Mouse (Mus musculus) limb, embryonic 13.5 days (tissue): ENCODE measurements around the gene Dohh. TPM values are rescaled to one million over a fixed set of nuclear protein-coding genes. Genes with fewer than 3 reads are reported as not detected.
A peak's percentile ranks its signal among the peaks of the same experiment; 100 is the strongest.

ENCODE experiments used
- ATAC-seq: fragments of 200-750 bp; cut with Nextera tagmentation; 2 replicates; pipeline ENCODE4 v1.8.0; 2017; ENCODE audit warnings: low read depth, moderate number of reproducible peaks, moderate TSS enrichment; ENCODE audit not compliant: low FRiP score
- H3K27ac ChIP-seq: fragments of 300-500 bp; sonication (generic); 2 replicates; pipeline ENCODE4 v1.5.1; 2015; ENCODE audit warnings: inconsistent platforms, mild to moderate bottlenecking, moderate library complexity
- H3K27me3 ChIP-seq: fragments of 300-500 bp; sonication (generic); 2 replicates; pipeline ENCODE4 v1.6.1; 2015; ENCODE audit warnings: mild to moderate bottlenecking, inconsistent platforms
- H3K36me3 ChIP-seq: fragments of 300-500 bp; sonication (generic); 2 replicates; pipeline ENCODE4 v1.6.1; 2015; ENCODE audit warnings: inconsistent platforms, mild to moderate bottlenecking, moderate library complexity
- H3K4me1 ChIP-seq: fragments of 300-500 bp; sonication (generic); 2 replicates; pipeline ENCODE4 v1.6.1; 2015; ENCODE audit warnings: inconsistent platforms
- H3K4me2 ChIP-seq: fragments of 300-500 bp; sonication (generic); replicated peaks from 2 replicates; pipeline ENCODE4 v1.6.1; 2015; ENCODE audit warnings: inconsistent platforms, mild to moderate bottlenecking, moderate library complexity
- H3K4me3 ChIP-seq: fragments of 300-500 bp; sonication (generic); 2 replicates; pipeline ENCODE4 v1.5.1; 2015; ENCODE audit warnings: moderate library complexity, mild to moderate bottlenecking, inconsistent platforms
- H3K9ac ChIP-seq: fragments of 300-500 bp; sonication (generic); 2 replicates; pipeline ENCODE4 v1.6.1; 2015; ENCODE audit warnings: mild to moderate bottlenecking, inconsistent platforms
- H3K9me3 ChIP-seq: fragments of 300-500 bp; sonication (generic); 2 replicates; pipeline ENCODE4 v1.6.1; 2016; ENCODE audit warnings: inconsistent platforms
- WGBS: fragments of 180-500 bp; shearing (Covaris S2); methylation state at CpG from one replicate; pipeline ENCODE4 v1.1.7; 2015; 5-methylcytosine and 5-hydroxymethylcytosine counted together
- polyA plus RNA-seq: library from polyadenylated mRNA; unstranded; fragments of >200 nt; fragmentation: Nextera tagmentation; extraction: Ambion mirVana; gene quantifications from 2 replicates; pipeline ENCODE4 v1.2.1, GENCODE M21; 2015

The Dohh gene
- polyA plus RNA-seq, 1 experiment from 2014 or later: 79.4 TPM

- ATAC-seq: peak; percentile 96
- WGBS: under 1% methylated on average over 46 of the region's 46 CpGs
These were observed 5.6 kb upstream of the Dohh start for GRCm38 (mm10) chr10:81378553-81379182.

DNA sequence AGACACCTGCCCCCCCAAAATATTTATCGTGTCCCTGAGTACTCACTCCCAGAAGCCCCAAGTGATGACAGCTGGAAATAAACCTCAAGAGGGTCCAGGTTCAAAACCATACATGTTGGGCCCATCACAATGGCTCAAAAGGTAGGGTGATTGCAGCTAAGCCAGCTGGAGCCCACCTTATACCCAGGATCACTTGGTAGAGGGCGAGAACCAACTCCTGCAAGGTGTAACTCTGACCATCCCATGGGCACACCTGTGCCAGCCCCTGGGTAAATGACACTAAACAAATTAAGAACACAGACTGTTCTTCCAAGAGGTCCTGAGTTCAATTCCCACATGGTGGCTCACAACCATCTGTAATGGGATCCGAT, 5.1 kb upstream of the Dohh start:
- peak overlapping the region; percentile 83 for H3K4me3 ChIP-seq
- peak overlapping the region; percentile 78 for H3K27ac ChIP-seq
- no peaks in the 10 kb centered on the region for H3K27me3 ChIP-seq
- 58% methylated on average over 3 of the region's 3 CpGs for whole genome bisulfite sequencing
- peak overlapping the region; percentile 69 for H3K4me2 ChIP-seq
- peaks cover 21% of the 10 kb centered on the region for H3K36me3 ChIP-seq
- ATAC-seq: no peak
- peak overlapping the region; percentile 59 for H3K9ac ChIP-seq
- no peaks in the 10 kb centered on the region for H3K9me3 ChIP-seq
- H3K4me1 ChIP-seq: peaks cover 30% of the 10 kb centered on the region

More at GRCm38 (mm10) chr10:81378553-81379182, 5.6 kb upstream of the Dohh start:
- Histone ChIP-seq H3K4me2 (peak overlapping the region; percentile 69), H3K4me3 (peak overlapping the region; percentile 83), H3K9me3 (no peaks in the 10 kb centered on the region), H3K36me3 (peaks cover 26% of the 10 kb centered on the region), H3K9ac (peak overlapping the region; percentile 59), H3K27ac (peak overlapping the region; percentile 78), H3K4me1 (peaks cover 30% of the 10 kb centered on the region), H3K27me3 (no peaks in the 10 kb centered on the region)

GRCm38 (mm10) chr10:81379809-81380378, 4.3 kb upstream of the Dohh start:
- H3K4me3 ChIP-seq: no peak overlapping the region; the same call in 1 of the 2 replicates
- H3K4me1 ChIP-seq: peaks cover 31% of the 10 kb centered on the region
- no peak for ATAC-seq
- H3K27ac ChIP-seq: no peak overlapping the region
- no peaks in the 10 kb centered on the region for H3K27me3 ChIP-seq
- H3K9ac ChIP-seq: no peak overlapping the region
- H3K4me2 ChIP-seq: no peak overlapping the region
- 87% methylated on average over 6 of the region's 6 CpGs for WGBS
- H3K36me3 ChIP-seq: peaks cover 15% of the 10 kb centered on the region
- no peaks in the 10 kb centered on the region for H3K9me3 ChIP-seq

- H3K27ac ChIP-seq: no peak overlapping the region
- no peak overlapping the region for H3K4me3 ChIP-seq
- WGBS: 77% methylated on average over 5 of the region's 5 CpGs
- peaks cover 27% of the 10 kb centered on the region for H3K4me1 ChIP-seq
- H3K9me3 ChIP-seq: no peaks in the 10 kb centered on the region
- H3K4me2 ChIP-seq: no peak overlapping the region
- peaks cover 14% of the 10 kb centered on the region for H3K36me3 ChIP-seq
- ATAC-seq: no peak
- H3K27me3 ChIP-seq: no peaks in the 10 kb centered on the region
- no peak overlapping the region for H3K9ac ChIP-seq
These were observed 2.2 kb upstream of the Dohh start for GRCm38 (mm10) chr10:81382039-81382438.

DNA sequence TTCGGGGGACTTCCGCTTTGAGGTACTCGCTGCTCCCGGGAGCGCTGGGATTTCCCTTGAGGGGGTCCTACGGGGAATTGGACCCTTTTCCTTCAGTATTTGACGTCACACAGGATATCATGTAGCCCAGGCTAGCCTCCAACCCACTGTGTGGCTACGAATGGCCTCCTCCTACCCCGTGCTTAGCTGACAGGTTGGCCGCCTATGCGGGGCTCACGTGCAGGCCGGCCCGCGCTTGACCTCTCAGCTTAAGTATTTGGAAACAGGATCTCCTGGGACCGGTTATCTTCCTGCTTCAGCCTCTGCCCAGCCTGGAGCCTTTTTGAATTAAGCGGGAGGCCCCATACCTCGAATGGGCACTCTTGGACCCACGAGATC, 366 bp downstream of the Dohh start:
- H3K9ac ChIP-seq: peak overlapping the region; percentile 84
- no peaks in the 10 kb centered on the region for H3K9me3 ChIP-seq
- WGBS: 1% methylated on average over 19 of the region's 19 CpGs
- H3K36me3 ChIP-seq: peaks cover 37% of the 10 kb centered on the region
- peak overlapping the region; percentile 88 for H3K4me2 ChIP-seq
- H3K4me3 ChIP-seq: peak overlapping the region; percentile 80
- peaks cover 13% of the 10 kb centered on the region for H3K4me1 ChIP-seq
- peak overlapping the region; percentile 63 for H3K27ac ChIP-seq
- peak; percentile 21; the same call in 1 of the 2 replicates for ATAC-seq
- no peaks in the 10 kb centered on the region for H3K27me3 ChIP-seq

DNA sequence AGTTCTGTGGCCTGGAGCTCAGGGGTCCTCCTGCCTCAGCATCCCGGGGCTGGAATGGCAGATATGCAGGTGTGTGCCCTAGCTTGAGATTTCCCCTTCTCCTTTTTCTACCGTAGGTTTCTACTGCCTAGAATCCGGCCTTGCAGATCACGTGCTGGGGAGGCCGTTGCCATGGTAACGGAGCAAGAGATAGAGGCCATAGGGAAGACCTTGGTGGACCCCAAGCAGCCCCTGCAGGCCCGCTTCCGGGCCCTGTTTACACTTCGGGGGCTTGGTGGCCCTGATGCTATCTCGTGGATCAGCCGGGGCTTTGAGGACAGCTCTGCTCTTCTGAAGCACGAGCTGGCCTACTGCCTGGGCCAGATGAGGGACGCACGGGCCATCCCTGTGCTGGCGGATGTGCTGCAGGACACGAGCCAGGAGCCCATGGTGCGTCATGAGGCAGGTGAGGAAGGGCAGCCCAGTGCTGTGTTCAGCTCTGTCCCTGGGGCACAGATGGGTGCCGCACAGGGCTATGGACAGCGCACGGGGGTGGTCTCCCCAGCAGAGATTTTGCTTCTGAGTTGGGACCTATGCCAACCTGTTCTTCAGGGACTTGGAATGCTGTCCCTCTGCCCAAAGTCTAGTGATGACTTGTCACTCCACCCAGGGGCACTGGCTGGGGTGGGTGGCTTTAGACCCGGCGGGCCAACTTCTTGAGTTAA, 1.5 kb downstream of the Dohh start:
- Histone ChIP-seq H3K4me3 (peak overlapping the region; percentile 80), H3K27ac (no peak overlapping the region), H3K9ac (peak overlapping the region; percentile 84), H3K36me3 (peaks cover 37% of the 10 kb centered on the region), H3K4me1 (peaks cover 13% of the 10 kb centered on the region), H3K27me3 (no peaks in the 10 kb centered on the region), H3K4me2 (peak overlapping the region; percentile 88), H3K9me3 (no peaks in the 10 kb centered on the region)
- no peak for ATAC-seq
- WGBS: 86% methylated on average over 22 of the region's 22 CpGs

- H3K4me3 ChIP-seq: no peak overlapping the region
- WGBS: 93% methylated on average over 20 of the region's 20 CpGs
- H3K9ac ChIP-seq: no peak overlapping the region
- no peaks in the 10 kb centered on the region for H3K27me3 ChIP-seq
- peaks cover 15% of the 10 kb centered on the region for H3K4me1 ChIP-seq
- H3K27ac ChIP-seq: no peak overlapping the region
- ATAC-seq: no peak
- H3K9me3 ChIP-seq: no peaks in the 10 kb centered on the region
- H3K4me2 ChIP-seq: no peak overlapping the region
- peaks cover 37% of the 10 kb centered on the region for H3K36me3 ChIP-seq
These were observed 3.5 kb downstream of the Dohh start for GRCm38 (mm10) chr10:81387716-81388115.

- Histone ChIP-seq H3K9me3 (no peaks in the 10 kb centered on the region), H3K36me3 (peaks cover 37% of the 10 kb centered on the region), H3K9ac (0 out of 2 replicates have a peak within 1 kb of the TSS, but pooled peaks have one; percentile 8), H3K4me3 (no peak within 1 kb of the TSS), H3K4me2 (no peak within 1 kb of the TSS), H3K27me3 (no peaks in the 10 kb centered on the region), H3K27ac (no peak within 1 kb of the TSS), H3K4me1 (peaks cover 23% of the 10 kb centered on the region)
- WGBS: 87% methylated on average over 5 of the region's 5 CpGs
- ATAC-seq: no peak
These were observed 4.4 kb downstream of the Dohh start, which contains the start of gene Gm48552 for GRCm38 (mm10) chr10:81388505-81389055. TSS of gene Gm48552 (plus strand) at chr10:81389005.

- WGBS: 64% methylated on average over 3 of the region's 3 CpGs
These were observed 5.1 kb downstream of the Dohh start for GRCm38 (mm10) chr10:81389373-81389772.

GRCm38 (mm10) chr10:81389801-81390677, 5.8 kb downstream of the Dohh start:
- peaks cover 28% of the 10 kb centered on the region for H3K4me1 ChIP-seq
- no peak overlapping the region for H3K27ac ChIP-seq
- H3K4me2 ChIP-seq: no peak overlapping the region
- no peaks in the 10 kb centered on the region for H3K9me3 ChIP-seq
- peaks cover 37% of the 10 kb centered on the region for H3K36me3 ChIP-seq
- 0 out of 2 replicates have a peak overlapping the region, but pooled peaks have one; percentile 8 for H3K9ac ChIP-seq
- 61% methylated on average over 23 of the region's 23 CpGs for WGBS
- ATAC-seq: 0 out of 2 replicates have a peak, but pooled peaks have one; percentile 39
- H3K27me3 ChIP-seq: no peaks in the 10 kb centered on the region
- no peak overlapping the region for H3K4me3 ChIP-seq

More at GRCm38 (mm10) chr10:81389373-81389772, 5.1 kb downstream of the Dohh start:
- Histone ChIP-seq H3K9ac (0 out of 2 replicates have a peak overlapping the region, but pooled peaks have one; percentile 8), H3K4me1 (peaks cover 30% of the 10 kb centered on the region), H3K36me3 (peaks cover 37% of the 10 kb centered on the region), H3K4me3 (no peak overlapping the region), H3K27ac (no peak overlapping the region), H3K9me3 (no peaks in the 10 kb centered on the region), H3K4me2 (no peak overlapping the region), H3K27me3 (no peaks in the 10 kb centered on the region)
- no peak for ATAC-seq

- H3K9ac ChIP-seq: no peak overlapping the region
- H3K27ac ChIP-seq: no peak overlapping the region
- no peak overlapping the region for H3K4me2 ChIP-seq
- H3K4me1 ChIP-seq: peaks cover 22% of the 10 kb centered on the region
- no peak for ATAC-seq
- H3K27me3 ChIP-seq: no peaks in the 10 kb centered on the region
- H3K9me3 ChIP-seq: no peaks in the 10 kb centered on the region
- H3K36me3 ChIP-seq: peaks cover 37% of the 10 kb centered on the region
- 87% methylated on average over 13 of the region's 13 CpGs for WGBS
- H3K4me3 ChIP-seq: no peak overlapping the region
These were observed 6.4 kb downstream of the Dohh start for GRCm38 (mm10) chr10:81390678-81390965.
